Mouse (Mus musculus) midbrain, embryonic 15.5 days (tissue): ENCODE results near the gene Tmem252. TPM values are rescaled to one million over a fixed set of nuclear protein-coding genes. Genes with fewer than 3 reads are reported as not detected.

Source experiments
- ATAC-seq: fragments of 200-750 bp; cut with Nextera tagmentation; replicated peaks from 2 replicates; pipeline ENCODE4 v1.8.0; 2017; ENCODE audit warnings: moderate TSS enrichment
- H3K27ac ChIP-seq: fragments of 300-500 bp; sonication (generic); 2 replicates; pipeline ENCODE4 v1.5.1; 2015; ENCODE audit warnings: mild to moderate bottlenecking, inconsistent platforms
- H3K27me3 ChIP-seq: fragments of 300-500 bp; sonication (generic); replicated peaks from 2 replicates; pipeline ENCODE4 v1.6.1; 2015; ENCODE audit warnings: inconsistent platforms
- H3K36me3 ChIP-seq: fragments of 300-500 bp; sonication (generic); replicated peaks from 2 replicates; pipeline ENCODE4 v1.6.1; 2015; ENCODE audit warnings: inconsistent platforms
- H3K4me1 ChIP-seq: fragments of 300-500 bp; sonication (generic); 2 replicates; pipeline ENCODE4 v1.6.1; 2015; ENCODE audit warnings: inconsistent platforms
- H3K4me2 ChIP-seq: fragments of 300-500 bp; sonication (generic); 2 replicates; pipeline ENCODE4 v1.6.1; 2015; ENCODE audit warnings: inconsistent platforms, mild to moderate bottlenecking, moderate library complexity
- H3K4me3 ChIP-seq: fragments of 300-500 bp; sonication (generic); 2 replicates; pipeline ENCODE4 v1.5.1; 2015; ENCODE audit warnings: mild to moderate bottlenecking, inconsistent platforms
- H3K9ac ChIP-seq: fragments of 300-500 bp; sonication (generic); 2 replicates; pipeline ENCODE4 v1.6.1; 2015; ENCODE audit warnings: mild to moderate bottlenecking, inconsistent platforms
- H3K9me3 ChIP-seq: fragments of 300-500 bp; sonication (generic); 2 replicates; pipeline ENCODE4 v1.6.1; 2016; ENCODE audit warnings: inconsistent platforms
- WGBS: fragments of 180-500 bp; shearing (Covaris S2); methylation state at CpG from one replicate; pipeline ENCODE4 v1.1.7; 2015; ENCODE audit warnings: mixed read lengths; 5-methylcytosine and 5-hydroxymethylcytosine counted together
- polyA plus RNA-seq: library from polyadenylated mRNA; unstranded; fragments of >200 nt; fragmentation: Nextera tagmentation; extraction: Ambion mirVana; gene quantifications from 2 replicates; pipeline ENCODE4 v1.2.1, GENCODE M21; 2015

Gene Tmem252
- polyA plus RNA-seq = 1.6 and 1.7 TPM in 2 replicates

- no peak within 1 kb of the TSS for H3K4me2 ChIP-seq
- H3K9ac ChIP-seq = no peak within 1 kb of the TSS
- WGBS = 78% methylated on average over 3 of the region's 4 CpGs
- H3K4me3 ChIP-seq = no peak within 1 kb of the TSS
- H3K9me3 ChIP-seq = no peaks in the 10 kb centered on the region
- no peaks in the 10 kb centered on the region for H3K4me1 ChIP-seq
- H3K27me3 ChIP-seq = no peaks in the 10 kb centered on the region
- no peaks in the 10 kb centered on the region for H3K36me3 ChIP-seq
- no peak within 1 kb of the TSS for H3K27ac ChIP-seq
- ATAC-seq = no peak
Observed at GRCm38 (mm10) chr19:24673762-24674161, at the start of gene Tmem252. Tmem252 (plus strand) TSS chr19:24674008.

- Histone ChIP-seq H3K27me3 (no peaks in the 10 kb centered on the region), H3K9me3 (no peaks in the 10 kb centered on the region), H3K9ac (no peak overlapping the region), H3K27ac (no peak overlapping the region), H3K4me2 (no peak overlapping the region), H3K36me3 (no peaks in the 10 kb centered on the region), H3K4me3 (no peak overlapping the region), H3K4me1 (no peaks in the 10 kb centered on the region)
- no peak for ATAC-seq
- WGBS = 70% methylated on average over 4 of the region's 4 CpGs
Observed at GRCm38 (mm10) chr19:24628049-24628448, 45.8 kb upstream of the Tmem252 start.

GRCm38 (mm10) chr19:24633008-24633407, 40.8 kb upstream of the Tmem252 start:
- H3K36me3 ChIP-seq = no peaks in the 10 kb centered on the region
- H3K4me2 ChIP-seq = no peak overlapping the region
- H3K27ac ChIP-seq = no peak overlapping the region
- no peak overlapping the region for H3K9ac ChIP-seq
- no peak overlapping the region for H3K4me3 ChIP-seq
- no peaks in the 10 kb centered on the region for H3K4me1 ChIP-seq
- no peaks in the 10 kb centered on the region for H3K27me3 ChIP-seq
- no peak for ATAC-seq
- H3K9me3 ChIP-seq = no peaks in the 10 kb centered on the region
- 89% methylated on average over 3 of the region's 3 CpGs for WGBS

GRCm38 (mm10) chr19:24634602-24635001, 39.2 kb upstream of the Tmem252 start:
- no peaks in the 10 kb centered on the region for H3K9me3 ChIP-seq
- no peak overlapping the region for H3K4me3 ChIP-seq
- 7% methylated on average over 7 of the region's 7 CpGs for WGBS
- H3K4me2 ChIP-seq = no peak overlapping the region
- no peak overlapping the region for H3K27ac ChIP-seq
- no peaks in the 10 kb centered on the region for H3K4me1 ChIP-seq
- no peak for ATAC-seq
- no peaks in the 10 kb centered on the region for H3K36me3 ChIP-seq
- no peaks in the 10 kb centered on the region for H3K27me3 ChIP-seq
- H3K9ac ChIP-seq = no peak overlapping the region

- Histone ChIP-seq H3K27me3 (no peaks in the 10 kb centered on the region), H3K4me3 (no peak overlapping the region), H3K9ac (no peak overlapping the region), H3K27ac (no peak overlapping the region), H3K36me3 (no peaks in the 10 kb centered on the region), H3K4me1 (no peaks in the 10 kb centered on the region), H3K9me3 (no peaks in the 10 kb centered on the region), H3K4me2 (no peak overlapping the region)
- 85% methylated on average over 10 of the region's 10 CpGs for WGBS
- ATAC-seq = no peak
Observed at GRCm38 (mm10) chr19:24636616-24637015, 37.2 kb upstream of the Tmem252 start.

- Histone ChIP-seq H3K27ac (no peak overlapping the region), H3K36me3 (no peaks in the 10 kb centered on the region), H3K27me3 (no peaks in the 10 kb centered on the region), H3K4me1 (no peaks in the 10 kb centered on the region), H3K4me3 (no peak overlapping the region), H3K4me2 (no peak overlapping the region), H3K9ac (no peak overlapping the region), H3K9me3 (no peaks in the 10 kb centered on the region)
- no peak for ATAC-seq
- WGBS = 94% methylated on average over 6 of the region's 6 CpGs
Observed at GRCm38 (mm10) chr19:24637988-24638387, 35.8 kb upstream of the Tmem252 start.

GRCm38 (mm10) chr19:24640982-24641381, 32.8 kb upstream of the Tmem252 start:
- Histone ChIP-seq H3K36me3 (no peaks in the 10 kb centered on the region), H3K4me1 (no peaks in the 10 kb centered on the region), H3K4me3 (no peak overlapping the region), H3K27me3 (no peaks in the 10 kb centered on the region), H3K9ac (no peak overlapping the region), H3K27ac (no peak overlapping the region), H3K4me2 (no peak overlapping the region), H3K9me3 (no peaks in the 10 kb centered on the region)
- 86% methylated on average over 6 of the region's 6 CpGs for WGBS
- no peak for ATAC-seq

- Histone ChIP-seq H3K36me3 (no peaks in the 10 kb centered on the region), H3K9ac (no peak overlapping the region), H3K9me3 (no peaks in the 10 kb centered on the region), H3K4me1 (no peaks in the 10 kb centered on the region), H3K4me2 (no peak overlapping the region), H3K27ac (no peak overlapping the region), H3K27me3 (no peaks in the 10 kb centered on the region), H3K4me3 (no peak overlapping the region)
- 79% methylated on average over 10 of the region's 10 CpGs for WGBS
- ATAC-seq = no peak
Observed at GRCm38 (mm10) chr19:24644971-24645370, 28.8 kb upstream of the Tmem252 start.

- ATAC-seq = no peak
- Histone ChIP-seq H3K9ac (no peak overlapping the region), H3K27me3 (no peaks in the 10 kb centered on the region), H3K9me3 (no peaks in the 10 kb centered on the region), H3K4me3 (no peak overlapping the region), H3K36me3 (no peaks in the 10 kb centered on the region), H3K4me1 (no peaks in the 10 kb centered on the region), H3K4me2 (no peak overlapping the region), H3K27ac (no peak overlapping the region)
- 79% methylated on average over 8 of the region's 8 CpGs for WGBS
Observed at GRCm38 (mm10) chr19:24646162-24646829, 27.5 kb upstream of the Tmem252 start.

- H3K36me3 ChIP-seq = no peaks in the 10 kb centered on the region
- no peak overlapping the region for H3K9ac ChIP-seq
- 77% methylated on average over 8 of the region's 8 CpGs for WGBS
- no peak overlapping the region for H3K4me3 ChIP-seq
- H3K4me1 ChIP-seq = peaks cover 8% of the 10 kb centered on the region; the same call in 1 of the 2 replicates
- no peaks in the 10 kb centered on the region for H3K9me3 ChIP-seq
- ATAC-seq = no peak
- H3K4me2 ChIP-seq = no peak overlapping the region
- no peaks in the 10 kb centered on the region for H3K27me3 ChIP-seq
- no peak overlapping the region for H3K27ac ChIP-seq
Observed at GRCm38 (mm10) chr19:24648016-24648415, 25.8 kb upstream of the Tmem252 start.

- Histone ChIP-seq H3K9me3 (no peaks in the 10 kb centered on the region), H3K4me2 (no peak overlapping the region)
- 70% methylated on average over 8 of the region's 8 CpGs for WGBS
Observed at GRCm38 (mm10) chr19:24650428-24650827, 23.4 kb upstream of the Tmem252 start.

GRCm38 (mm10) chr19:24651595-24651994, 22.2 kb upstream of the Tmem252 start:
- no peaks in the 10 kb centered on the region for H3K36me3 ChIP-seq
- 24% methylated on average over 2 of the region's 2 CpGs for WGBS
- peak overlapping the region; percentile 29; the same call in 1 of the 2 replicates for H3K27ac ChIP-seq
- no peak overlapping the region for H3K4me2 ChIP-seq
- no peak overlapping the region for H3K9ac ChIP-seq
- no peaks in the 10 kb centered on the region for H3K27me3 ChIP-seq
- peaks cover 8% of the 10 kb centered on the region; the same call in 1 of the 2 replicates for H3K4me1 ChIP-seq
- no peaks in the 10 kb centered on the region for H3K9me3 ChIP-seq
- no peak overlapping the region for H3K4me3 ChIP-seq
- ATAC-seq = 0 out of 2 replicates have a peak, but pooled peaks have one; percentile 50

More at GRCm38 (mm10) chr19:24650428-24650827, 23.4 kb upstream of the Tmem252 start:
- no peak overlapping the region for H3K9ac ChIP-seq
- peaks cover 8% of the 10 kb centered on the region; the same call in 1 of the 2 replicates for H3K4me1 ChIP-seq
- H3K4me3 ChIP-seq = no peak overlapping the region
- H3K36me3 ChIP-seq = no peaks in the 10 kb centered on the region
- H3K27me3 ChIP-seq = no peaks in the 10 kb centered on the region
- no peak overlapping the region for H3K27ac ChIP-seq
- 0 out of 2 replicates have a peak, but pooled peaks have one; percentile 35 for ATAC-seq
